Mouse (Mus musculus) erythroid progenitor cell, adult 5-6 weeks (primary cell): ENCODE data around the gene Rnd2. TPM values are rescaled to one million over a fixed set of nuclear protein-coding genes. Genes with fewer than 3 reads are reported as not detected.

Experiments
- ATAC-seq: replicated peaks from 2 replicates; pipeline ENCODE4 v1.8.0; 2016; ENCODE audit warnings: moderate number of reproducible peaks, mild to moderate bottlenecking, moderate TSS enrichment, inconsistent platforms; ENCODE audit not compliant: poor library complexity, low FRiP score, severe bottlenecking
- total RNA-seq, 2 experiments: library from RNA; stranded (forward) in 1 of 2; stranded (reverse) in 1 of 2; fragments of 150-400 nt in 1 of 2; fragments of 186-747, 209-891 nt in 1 of 2; gene quantifications; 2 replicates each; pipeline versions ENCODE4 v1.2.3 to v1.2.4; 2015 to 2017; ENCODE audit warnings: low replicate concordance in 2 of 2

Rnd2 gene
- total RNA-seq, 2 experiments from 2014 or later, result not detected

DNA sequence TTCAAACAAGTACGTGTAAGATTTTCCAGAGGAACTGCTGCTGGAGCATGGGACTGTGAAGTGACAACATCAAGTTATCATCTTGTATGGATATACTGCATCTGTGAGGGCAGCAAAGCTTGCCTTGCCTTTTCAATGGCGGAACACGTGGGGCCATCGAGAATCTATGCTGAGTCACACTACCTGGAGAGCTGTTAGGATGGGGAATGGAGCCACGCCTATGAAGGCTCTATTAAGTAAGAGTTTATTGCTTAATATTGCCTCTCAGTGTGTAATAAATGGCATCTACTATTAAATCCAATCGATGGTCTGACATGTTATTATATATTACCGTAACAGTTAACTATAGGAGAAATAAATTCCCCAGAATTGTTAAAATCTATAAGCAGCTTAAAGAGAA lies 42.3 kb downstream of the Rnd2 start:
- no peak for ATAC-seq

DNA sequence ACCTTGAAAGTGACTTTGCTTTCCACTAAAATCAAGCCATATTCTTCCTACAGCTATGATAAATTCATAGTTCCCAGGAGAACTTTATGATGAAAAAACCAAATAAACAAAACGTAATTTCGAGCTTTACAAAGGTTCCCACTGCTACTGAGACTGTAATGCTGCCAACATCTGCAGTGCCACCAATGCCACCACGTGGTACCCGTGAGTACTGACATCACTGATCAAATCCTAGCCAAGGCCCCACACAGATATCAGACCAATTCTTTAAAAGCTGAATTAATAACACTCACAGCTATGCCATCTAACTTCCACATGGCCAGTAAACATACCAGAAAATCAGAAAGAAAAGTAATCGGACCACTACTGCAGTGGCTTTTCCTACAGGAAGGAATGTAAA lies 54.1 kb downstream of the Rnd2 start:
- ATAC-seq, result no peak

- ATAC-seq, result no peak
Measured at GRCm38 (mm10) chr11:101519364-101519763, 54.6 kb downstream of the Rnd2 start.

Other genes with a start within 250 kb of the Rnd2 start
- 32.3 and 58.4 TPM in 2 replicates for gene Ezh1, start 238.5 kb upstream of the Rnd2 start, total RNA-seq (2015; ENCODE audit: low replicate concordance)
- gene Ezh1, start 238.5 kb upstream of the Rnd2 start, total RNA-seq (2017; ENCODE audit: low replicate concordance), result 43.8 and 53.9 TPM in 2 replicates
- not detected in 2 replicates for gene Ramp2, start 219.0 kb upstream of the Rnd2 start, total RNA-seq (2015; ENCODE audit: low replicate concordance)
- gene Ramp2, start 219.0 kb upstream of the Rnd2 start, total RNA-seq (2017; ENCODE audit: low replicate concordance), result not detected in 2 replicates
- gene Vps25, start 211.3 kb upstream of the Rnd2 start, total RNA-seq (2015; ENCODE audit: low replicate concordance), result 133 and 142 TPM in 2 replicates
- 27.3 and 31.7 TPM in 2 replicates for gene Vps25, start 211.3 kb upstream of the Rnd2 start, total RNA-seq (2017; ENCODE audit: low replicate concordance)
- 0.72 and 5.9 TPM in 2 replicates for gene Wnk4, start 204.4 kb upstream of the Rnd2 start, total RNA-seq (2015; ENCODE audit: low replicate concordance)
- 2.8 and 3.1 TPM in 2 replicates for gene Wnk4, start 204.4 kb upstream of the Rnd2 start, total RNA-seq (2017; ENCODE audit: low replicate concordance)
- gene Cntd1, start 186.0 kb upstream of the Rnd2 start, total RNA-seq (2015; ENCODE audit: low replicate concordance), result 5.8 and 10.1 TPM in 2 replicates
- gene Cntd1, start 186.0 kb upstream of the Rnd2 start, total RNA-seq (2017; ENCODE audit: low replicate concordance), result 11.1 and 11.6 TPM in 2 replicates
- 19.8 and 33.1 TPM in 2 replicates for gene Coa3, start 185.9 kb upstream of the Rnd2 start, total RNA-seq (2015; ENCODE audit: low replicate concordance)
- gene Coa3, start 185.9 kb upstream of the Rnd2 start, total RNA-seq (2017; ENCODE audit: low replicate concordance), result 5.3 and 16.2 TPM in 2 replicates
- 71.4 and 72.5 TPM in 2 replicates for gene Becn1, start 162.7 kb upstream of the Rnd2 start, total RNA-seq (2015; ENCODE audit: low replicate concordance)
- gene Becn1, start 162.7 kb upstream of the Rnd2 start, total RNA-seq (2017; ENCODE audit: low replicate concordance), result 273 TPM in 2 replicates
- gene Psme3, start 148.8 kb upstream of the Rnd2 start, total RNA-seq (2015; ENCODE audit: low replicate concordance), result 425 and 456 TPM in 2 replicates
- gene Psme3, start 148.8 kb upstream of the Rnd2 start, total RNA-seq (2017; ENCODE audit: low replicate concordance), result 261 and 313 TPM in 2 replicates
- gene Aoc2, start 139.9 kb upstream of the Rnd2 start, total RNA-seq (2015; ENCODE audit: low replicate concordance), result 25.2 and 38.6 TPM in 2 replicates
- 12.8 and 18.9 TPM in 2 replicates for gene Aoc2, start 139.9 kb upstream of the Rnd2 start, total RNA-seq (2017; ENCODE audit: low replicate concordance)
- gene Aoc3, start 134.4 kb upstream of the Rnd2 start, total RNA-seq (2015; ENCODE audit: low replicate concordance), result 2.5 TPM in 1 of 2 replicates, not detected in the other
- 0.51 TPM in 1 of 2 replicates, not detected in the other for gene Aoc3, start 134.4 kb upstream of the Rnd2 start, total RNA-seq (2017; ENCODE audit: low replicate concordance)
- not detected in 2 replicates for gene G6pc, start 97.4 kb upstream of the Rnd2 start, total RNA-seq (2015; ENCODE audit: low replicate concordance)
- gene G6pc, start 97.4 kb upstream of the Rnd2 start, total RNA-seq (2017; ENCODE audit: low replicate concordance), result not detected in 2 replicates
- 2.1 and 20.9 TPM in 2 replicates for gene Aarsd1, start 47.4 kb upstream of the Rnd2 start, total RNA-seq (2015; ENCODE audit: low replicate concordance)
- 13.1 and 27.7 TPM in 2 replicates for gene Aarsd1, start 47.4 kb upstream of the Rnd2 start, total RNA-seq (2017; ENCODE audit: low replicate concordance)
- 3.2 TPM in 1 of 2 replicates, not detected in the other for gene Gm27029, start 40.2 kb upstream of the Rnd2 start, total RNA-seq (2015; ENCODE audit: low replicate concordance)
- not detected in 2 replicates for gene Gm27029, start 40.2 kb upstream of the Rnd2 start, total RNA-seq (2017; ENCODE audit: low replicate concordance)
- gene Rundc1, start 39.9 kb upstream of the Rnd2 start, total RNA-seq (2015; ENCODE audit: low replicate concordance), result 0.42 and 1.8 TPM in 2 replicates
- gene Rundc1, start 39.9 kb upstream of the Rnd2 start, total RNA-seq (2017; ENCODE audit: low replicate concordance), result 1.8 and 2.6 TPM in 2 replicates
- gene Ptges3l, start 39.7 kb upstream of the Rnd2 start, total RNA-seq (2015; ENCODE audit: low replicate concordance), result not detected in 2 replicates
- not detected in 2 replicates for gene Ptges3l, start 39.7 kb upstream of the Rnd2 start, total RNA-seq (2017; ENCODE audit: low replicate concordance)
- 179 and 183 TPM in 2 replicates for gene Rpl27, start 22.7 kb upstream of the Rnd2 start, total RNA-seq (2015; ENCODE audit: low replicate concordance)
- 266 and 615 TPM in 2 replicates for gene Rpl27, start 22.7 kb upstream of the Rnd2 start, total RNA-seq (2017; ENCODE audit: low replicate concordance)
- gene Ifi35, start 16.6 kb upstream of the Rnd2 start, total RNA-seq (2015; ENCODE audit: low replicate concordance), result 39.8 and 73.2 TPM in 2 replicates
- gene Ifi35, start 16.6 kb upstream of the Rnd2 start, total RNA-seq (2017; ENCODE audit: low replicate concordance), result 43.6 and 47.4 TPM in 2 replicates
- gene Vat1, start 1.2 kb downstream of the Rnd2 start, total RNA-seq (2015; ENCODE audit: low replicate concordance), result 9.0 and 13.4 TPM in 2 replicates
- gene Vat1, start 1.2 kb downstream of the Rnd2 start, total RNA-seq (2017; ENCODE audit: low replicate concordance), result 4.7 and 6.1 TPM in 2 replicates
- 85.1 and 137 TPM in 2 replicates for gene Brca1, start 87.0 kb downstream of the Rnd2 start, total RNA-seq (2015; ENCODE audit: low replicate concordance)
- gene Brca1, start 87.0 kb downstream of the Rnd2 start, total RNA-seq (2017; ENCODE audit: low replicate concordance), result 153 and 177 TPM in 2 replicates
- gene Nbr1, start 87.2 kb downstream of the Rnd2 start, total RNA-seq (2015; ENCODE audit: low replicate concordance), result 108 and 112 TPM in 2 replicates
- 82.8 and 107 TPM in 2 replicates for gene Nbr1, start 87.2 kb downstream of the Rnd2 start, total RNA-seq (2017; ENCODE audit: low replicate concordance)
- gene Tmem106a, start 117.2 kb downstream of the Rnd2 start, total RNA-seq (2015; ENCODE audit: low replicate concordance), result 13.7 and 22.2 TPM in 2 replicates
- gene Tmem106a, start 117.2 kb downstream of the Rnd2 start, total RNA-seq (2017; ENCODE audit: low replicate concordance), result 2.6 and 3.0 TPM in 2 replicates
- gene Gm11634, start 134.3 kb downstream of the Rnd2 start, total RNA-seq (2015; ENCODE audit: low replicate concordance), result not detected in 2 replicates
- not detected in 2 replicates for gene Gm11634, start 134.3 kb downstream of the Rnd2 start, total RNA-seq (2017; ENCODE audit: low replicate concordance)
- gene Rdm1, start 162.2 kb downstream of the Rnd2 start, total RNA-seq (2015; ENCODE audit: low replicate concordance), result 81.1 and 91.4 TPM in 2 replicates
- gene Rdm1, start 162.2 kb downstream of the Rnd2 start, total RNA-seq (2017; ENCODE audit: low replicate concordance), result 34.5 and 43.0 TPM in 2 replicates
- gene Arl4d, start 200.5 kb downstream of the Rnd2 start, total RNA-seq (2015; ENCODE audit: low replicate concordance), result not detected in 2 replicates
- 1.0 and 1.5 TPM in 2 replicates for gene Arl4d, start 200.5 kb downstream of the Rnd2 start, total RNA-seq (2017; ENCODE audit: low replicate concordance)